Mouse (Mus musculus) hematopoietic stem cell, adult 5-6 weeks (primary cell): ENCODE measurements at regions not wholly inside any gene's neighbourhood (a gene's known extent, or its start where the extent isn't known, plus 50 kb on each side); places are given as distances from the start of the nearest gene placed in this dataset.

Source experiments
- ATAC-seq, 2 experiments: fragments of 125-278 bp in 1 of 2; replicated peaks in 1 of 2; 2 replicates each; pipeline ENCODE4 v1.8.0; 2016 to 2017; ENCODE audit warnings: inconsistent platforms in 2 of 2, mild to moderate bottlenecking in 2 of 2, moderate number of reproducible peaks in 2 of 2, low read depth in 1 of 2, moderate TSS enrichment in 1 of 2; ENCODE audit not compliant: low FRiP score in 2 of 2, poor library complexity in 2 of 2, severe bottlenecking in 2 of 2, insufficient read depth in 1 of 2, low TSS enrichment in 1 of 2

DNA sequence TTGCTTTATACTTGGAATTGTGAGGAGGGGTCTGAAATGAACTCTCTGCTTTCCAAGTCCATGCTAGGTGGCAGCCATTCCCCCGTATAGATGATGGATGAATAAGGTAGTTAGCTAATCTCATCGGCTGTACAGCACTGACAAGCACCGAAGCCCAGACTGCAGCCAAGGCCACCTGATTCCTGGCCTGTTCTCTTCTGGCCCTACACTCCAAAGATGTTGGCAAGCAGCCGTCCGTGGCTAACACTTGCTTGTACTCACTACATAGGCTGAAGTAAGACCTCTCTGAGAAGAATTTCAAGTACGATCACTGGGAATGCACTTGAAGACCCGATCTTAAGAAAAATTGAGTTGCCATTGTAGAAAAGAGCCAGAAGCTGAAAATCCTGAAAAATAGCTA is 427.2 kb upstream of the Gcfc2 start:
- no peak for ATAC-seq

- ATAC-seq, result peak in 1 of 2 experiments; percentile 27; a peak in 1 of 4 replicates
These were observed 406.3 kb upstream of the Gcfc2 start for GRCm38 (mm10) chr6:81517185-81517584.

DNA sequence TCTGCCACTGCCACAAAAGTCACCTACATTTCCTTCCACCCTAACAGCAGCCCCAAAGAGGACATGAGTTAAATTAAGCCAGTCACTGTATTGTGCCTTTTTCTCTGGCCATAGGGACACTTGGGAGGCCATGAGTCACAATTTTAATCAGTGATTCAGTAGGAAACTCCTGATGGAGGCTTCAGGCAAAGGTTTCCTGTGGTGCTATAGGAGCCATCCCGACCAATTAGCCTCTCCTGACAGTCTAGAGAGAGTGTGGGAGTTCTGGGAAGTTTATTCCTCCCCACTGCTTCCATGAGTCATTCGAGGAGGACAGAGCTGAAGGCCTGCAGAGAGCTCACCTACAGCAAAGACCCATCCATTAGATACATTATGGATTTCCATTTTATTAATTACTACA is 361.2 kb upstream of the Gcfc2 start:
- no peak for ATAC-seq

GRCm38 (mm10) chr6:81563192-81563591 is 360.3 kb upstream of the Gcfc2 start:
- ATAC-seq, result peak; percentile 87 to 88

GRCm38 (mm10) chr6:81564295-81564694 is 359.2 kb upstream of the Gcfc2 start:
- ATAC-seq, result peak in 1 of 2 experiments; percentile 39; a peak in 2 of 4 replicates

DNA sequence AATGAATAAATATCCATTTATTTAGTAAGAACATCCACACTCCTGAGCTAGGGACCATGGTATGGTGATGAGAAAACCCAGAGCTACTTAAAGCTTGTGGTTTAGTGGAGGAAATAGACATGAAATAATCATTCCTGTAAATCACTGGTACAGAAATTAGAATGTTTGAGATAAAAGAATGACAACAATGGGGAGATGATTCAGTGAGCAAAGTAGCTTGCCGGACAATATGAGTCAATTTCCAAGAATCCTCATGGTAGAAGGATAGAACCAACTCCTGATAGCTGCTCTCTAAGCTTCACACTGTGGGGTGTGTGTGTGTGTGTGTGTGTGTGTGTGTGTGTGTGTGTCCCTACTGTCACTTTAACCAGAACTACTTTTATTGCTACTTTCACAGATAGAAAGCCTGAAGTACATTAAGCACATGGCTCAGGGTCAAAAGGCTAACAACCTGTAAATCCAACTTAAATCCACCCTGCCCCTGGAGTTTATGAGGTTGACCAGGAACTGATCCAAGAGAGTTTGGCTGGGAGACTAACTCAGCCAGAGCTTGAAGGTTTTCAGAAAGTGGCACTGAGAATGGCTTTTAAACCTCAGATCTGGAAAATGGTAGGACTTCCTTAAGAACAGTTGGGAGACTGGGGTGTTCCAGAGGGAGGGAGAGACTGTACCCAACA is 336.9 kb upstream of the Gcfc2 start:
- no peak for ATAC-seq

- ATAC-seq, result no peak
These were observed 333.7 kb upstream of the Gcfc2 start for GRCm38 (mm10) chr6:81589727-81590126.

DNA sequence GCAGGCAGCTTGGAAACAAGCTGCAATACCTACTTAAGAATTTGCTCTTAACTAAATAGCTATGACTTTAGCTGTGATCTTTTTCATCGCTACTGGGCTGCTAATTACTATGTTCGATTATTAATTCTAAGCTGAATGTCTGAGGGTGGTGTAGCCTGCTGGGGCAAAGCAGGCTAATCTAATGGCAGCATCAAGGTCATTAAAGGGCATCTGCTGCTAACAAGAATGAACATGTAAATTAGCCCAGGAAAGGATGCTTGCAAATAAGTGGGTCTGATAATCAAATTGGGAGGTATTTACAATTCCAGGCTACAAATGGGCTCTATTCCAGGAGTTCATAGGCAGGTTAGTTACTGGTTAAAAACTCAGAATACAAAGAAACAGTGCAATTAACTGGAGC is 327.5 kb upstream of the Gcfc2 start:
- no peak for ATAC-seq

DNA sequence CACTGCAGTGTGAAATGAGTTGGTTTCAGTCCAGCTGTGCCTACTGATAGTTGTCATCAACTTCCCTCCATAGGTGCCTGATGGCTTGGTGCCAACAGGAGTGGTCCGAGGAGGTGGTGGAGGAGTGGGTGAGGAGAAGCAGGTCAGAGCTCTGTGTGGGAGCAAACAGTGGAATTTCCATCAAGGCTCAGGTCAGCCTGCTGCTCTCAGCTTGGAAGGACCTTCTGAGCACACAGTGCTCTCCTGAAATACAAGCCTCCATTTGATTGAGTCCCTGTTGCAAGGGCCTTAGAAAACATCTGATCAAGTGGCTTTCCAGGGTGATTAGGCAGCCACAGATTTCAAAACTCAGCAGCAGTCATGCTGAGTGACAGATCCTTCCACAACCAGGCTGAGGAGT is 314.8 kb upstream of the Gcfc2 start:
- peak in 1 of 2 experiments; percentile 27; a peak in 1 of 4 replicates for ATAC-seq

DNA sequence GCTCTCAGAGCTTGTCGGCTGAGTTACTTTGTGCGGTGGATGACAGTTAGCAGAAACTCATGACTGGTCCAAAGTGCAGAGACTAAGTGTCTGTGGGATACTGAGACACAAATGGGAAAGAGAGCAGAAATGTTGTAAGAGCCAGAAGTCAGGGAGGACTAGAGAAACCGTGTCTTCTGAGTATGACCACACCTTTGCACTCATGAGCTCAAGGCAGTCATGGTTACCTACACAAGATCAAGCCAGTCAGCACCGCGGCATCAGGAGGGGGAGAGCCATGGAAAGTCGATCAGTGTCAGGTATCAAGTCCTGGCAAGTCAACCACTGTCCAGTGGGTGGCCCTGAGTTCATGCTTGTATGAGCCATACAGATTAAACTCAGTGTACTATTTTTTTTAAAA is 311.5 kb upstream of the Gcfc2 start:
- no peak for ATAC-seq

DNA sequence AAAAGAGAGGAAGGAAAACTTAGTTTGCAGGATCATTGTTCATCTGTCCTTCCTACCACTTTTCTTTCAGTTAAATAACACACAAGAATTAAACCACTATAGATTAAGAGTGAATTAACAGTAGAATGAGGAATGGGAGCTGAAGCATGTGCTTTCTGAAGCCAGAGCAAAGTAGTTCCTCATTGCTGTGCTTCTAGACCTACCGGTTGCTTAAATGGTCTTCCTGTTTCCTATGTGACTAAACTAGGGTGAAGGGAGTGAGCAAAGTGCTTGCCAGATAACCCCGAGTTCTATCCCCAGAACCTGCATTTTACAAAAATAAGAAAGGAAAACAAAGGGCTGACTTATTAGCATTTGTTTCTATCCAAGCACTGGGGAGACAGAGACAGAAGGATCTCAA is 305.5 kb upstream of the Gcfc2 start:
- peak; percentile 56 to 64; a peak in 2 of 4 replicates for ATAC-seq

GRCm38 (mm10) chr6:81621028-81621427 is 302.4 kb upstream of the Gcfc2 start:
- ATAC-seq, result no peak

GRCm38 (mm10) chr6:81622714-81623113 is 300.8 kb upstream of the Gcfc2 start:
- no peak for ATAC-seq

GRCm38 (mm10) chr6:81625016-81625415 is 298.5 kb upstream of the Gcfc2 start:
- no peak for ATAC-seq

DNA sequence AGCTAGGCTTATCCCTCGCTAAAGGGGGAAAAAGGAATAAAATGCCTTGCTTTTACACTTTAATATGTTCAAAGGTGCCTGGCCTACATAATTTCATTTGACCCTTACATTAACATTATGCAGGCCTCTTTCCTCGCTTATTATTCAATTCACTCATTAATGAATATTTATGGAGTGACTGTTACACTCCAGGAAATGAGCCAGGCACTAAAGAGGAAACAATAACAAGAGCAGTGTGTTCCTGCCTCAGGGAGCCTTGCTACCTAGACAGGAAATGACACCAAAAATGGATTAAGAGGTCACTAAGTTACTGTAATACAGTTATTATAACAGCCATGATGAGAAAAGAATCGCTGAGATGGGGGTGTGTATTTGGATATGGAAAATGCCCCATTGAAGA is 289.9 kb upstream of the Gcfc2 start:
- 0 out of 4 replicates have a peak, but pooled peaks of 1 of the 2 experiments have one; percentile 27 for ATAC-seq

DNA sequence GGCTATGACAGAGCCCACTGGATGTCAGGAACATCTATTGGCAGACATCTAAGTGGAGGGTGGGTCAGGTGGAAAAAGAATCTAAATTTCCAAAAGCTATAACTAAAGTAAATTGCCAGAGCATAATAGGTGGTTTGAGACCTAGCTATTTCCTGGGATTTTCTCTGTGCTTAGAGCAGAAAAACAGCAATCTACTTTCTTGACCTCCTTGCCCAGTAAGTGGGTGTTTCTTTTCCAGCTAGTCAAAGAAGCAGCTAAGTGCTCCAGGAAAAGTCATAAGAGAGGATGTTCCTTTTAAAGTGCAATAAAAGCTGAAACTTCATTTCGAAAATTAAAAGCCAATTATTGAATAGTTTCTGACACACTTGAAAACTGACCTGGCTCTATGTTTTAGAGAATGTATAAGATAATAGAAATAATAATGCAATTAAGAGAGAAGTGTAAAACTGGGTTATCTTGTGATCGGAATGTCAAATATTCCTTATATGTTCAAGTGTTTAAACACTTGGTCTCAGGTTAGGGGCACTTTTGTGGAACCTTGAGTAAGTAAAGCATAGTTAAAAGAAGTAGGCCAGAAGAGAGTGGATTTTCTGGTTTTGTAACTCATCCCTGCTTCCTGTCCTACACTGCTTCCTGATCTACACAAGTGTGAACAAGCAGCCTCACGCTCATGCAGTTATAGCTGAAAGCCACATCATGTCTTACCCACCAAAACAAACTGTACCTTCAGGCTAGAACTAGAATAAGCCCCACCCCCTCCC is 275.7 kb upstream of the Gcfc2 start:
- no peak for ATAC-seq

- no peak for ATAC-seq
These were observed 271.6 kb upstream of the Gcfc2 start for GRCm38 (mm10) chr6:81651856-81652255.

- ATAC-seq, result no peak
These were observed 268.3 kb upstream of the Gcfc2 start for GRCm38 (mm10) chr6:81655205-81655604.
